Mouse (Mus musculus) kidney, embryonic 14.5 days (tissue): ENCODE measurements at regions not wholly inside any gene's neighbourhood (a gene's known extent, or its start where the extent isn't known, plus 50 kb on each side); places are given as distances from the start of the nearest gene placed in this dataset.

Experiments used
- ATAC-seq: fragments of 200-750 bp; cut with Nextera tagmentation; 2 replicates; pipeline ENCODE4 v1.8.0; 2017; ENCODE audit warnings: moderate number of reproducible peaks, mild to moderate bottlenecking, moderate TSS enrichment, moderate library complexity; ENCODE audit not compliant: low FRiP score, low TSS enrichment
- H3K27ac ChIP-seq: fragments of 300-500 bp; sonication (generic); 2 replicates; pipeline ENCODE4 v1.5.1; 2014; ENCODE audit warnings: low read depth, mild to moderate bottlenecking, low read length, moderate library complexity, mixed read lengths
- H3K27me3 ChIP-seq: fragments of 300-500 bp; sonication (generic); 2 replicates; pipeline ENCODE4 v1.6.1; 2014; ENCODE audit warnings: mild to moderate bottlenecking, low read length; ENCODE audit not compliant: control insufficient read depth, insufficient read depth
- H3K36me3 ChIP-seq: fragments of 300-500 bp; sonication (generic); 2 replicates; pipeline ENCODE4 v1.6.1; 2014; ENCODE audit warnings: low read length, mixed read lengths; ENCODE audit not compliant: control insufficient read depth, insufficient read depth
- H3K4me1 ChIP-seq: fragments of 300-500 bp; sonication (generic); 2 replicates; pipeline ENCODE4 v1.6.1; 2014; ENCODE audit warnings: low read length, mixed read lengths; ENCODE audit not compliant: control insufficient read depth, insufficient read depth
- H3K4me2 ChIP-seq: fragments of 300-500 bp; sonication (generic); replicated peaks from 2 replicates; pipeline ENCODE4 v1.6.1; 2014; ENCODE audit warnings: low read depth, mild to moderate bottlenecking, low read length
- H3K4me3 ChIP-seq: fragments of 300-500 bp; sonication (generic); 2 replicates; pipeline ENCODE4 v1.5.1; 2014; ENCODE audit warnings: mild to moderate bottlenecking, low read length
- H3K9ac ChIP-seq: fragments of 300-500 bp; sonication (generic); 2 replicates; pipeline ENCODE4 v1.6.1; 2014; ENCODE audit warnings: low read depth, mild to moderate bottlenecking, low read length, moderate library complexity
- H3K9me3 ChIP-seq: fragments of 300-500 bp; sonication (generic); 2 replicates; pipeline ENCODE4 v1.6.1; 2016; ENCODE audit warnings: low read length; ENCODE audit not compliant: control insufficient read depth
- WGBS: fragments of 180-500 bp; shearing (Covaris S2); extraction: QIAGEN DNeasy Blood & Tissue Kit; methylation state at CpG from one replicate; pipeline ENCODE4 v1.1.7; 2014; 5-methylcytosine and 5-hydroxymethylcytosine counted together

GRCm38 (mm10) chr3:21218936-21219335 is 852.0 kb upstream of the Agtr1b start:
- WGBS: 77% methylated on average over 1 of the region's 1 CpGs
- Histone ChIP-seq H3K4me2 (no peak overlapping the region), H3K27ac (no peak overlapping the region), H3K36me3 (no peaks in the 10 kb centered on the region), H3K4me1 (no peaks in the 10 kb centered on the region), H3K4me3 (no peak overlapping the region), H3K9me3 (no peaks in the 10 kb centered on the region), H3K27me3 (no peaks in the 10 kb centered on the region), H3K9ac (no peak overlapping the region)
- no peak for ATAC-seq

- H3K4me1 ChIP-seq: no peaks in the 10 kb centered on the region
- WGBS: 91% methylated on average over 2 of the region's 2 CpGs
- H3K36me3 ChIP-seq: no peaks in the 10 kb centered on the region
- no peak overlapping the region for H3K27ac ChIP-seq
- H3K4me2 ChIP-seq: no peak overlapping the region
- no peak overlapping the region for H3K4me3 ChIP-seq
- ATAC-seq: no peak
- no peaks in the 10 kb centered on the region for H3K9me3 ChIP-seq
- H3K27me3 ChIP-seq: no peaks in the 10 kb centered on the region
- no peak overlapping the region for H3K9ac ChIP-seq
These were observed 835.3 kb upstream of the Tbl1xr1 start for GRCm38 (mm10) chr3:21241184-21241583.

GRCm38 (mm10) chr3:21256129-21256760 is 820.2 kb upstream of the Tbl1xr1 start:
- 94% methylated on average over 1 of the region's 1 CpGs for WGBS

GRCm38 (mm10) chr3:21263317-21263716 is 813.1 kb upstream of the Tbl1xr1 start:
- no peaks in the 10 kb centered on the region for H3K4me1 ChIP-seq
- no peak overlapping the region for H3K4me2 ChIP-seq
- no peaks in the 10 kb centered on the region for H3K27me3 ChIP-seq
- no peaks in the 10 kb centered on the region for H3K36me3 ChIP-seq
- H3K9me3 ChIP-seq: no peaks in the 10 kb centered on the region
- no peak overlapping the region for H3K4me3 ChIP-seq
- no peak for ATAC-seq
- WGBS: 87% methylated on average over 2 of the region's 2 CpGs
- H3K27ac ChIP-seq: no peak overlapping the region
- H3K9ac ChIP-seq: no peak overlapping the region

More at GRCm38 (mm10) chr3:21256129-21256760, 820.2 kb upstream of the Tbl1xr1 start:
- Histone ChIP-seq H3K27me3 (no peaks in the 10 kb centered on the region), H3K4me2 (no peak overlapping the region), H3K4me1 (no peaks in the 10 kb centered on the region), H3K27ac (no peak overlapping the region), H3K36me3 (no peaks in the 10 kb centered on the region), H3K9ac (no peak overlapping the region), H3K4me3 (no peak overlapping the region), H3K9me3 (no peaks in the 10 kb centered on the region)
- ATAC-seq: no peak

- WGBS: 67% methylated on average over 2 of the region's 2 CpGs
- Histone ChIP-seq H3K36me3 (no peaks in the 10 kb centered on the region), H3K9ac (no peak overlapping the region), H3K4me2 (no peak overlapping the region), H3K4me1 (no peaks in the 10 kb centered on the region), H3K9me3 (no peaks in the 10 kb centered on the region), H3K27me3 (no peaks in the 10 kb centered on the region), H3K27ac (no peak overlapping the region), H3K4me3 (no peak overlapping the region)
- no peak for ATAC-seq
These were observed 811.0 kb upstream of the Tbl1xr1 start for GRCm38 (mm10) chr3:21265491-21265890.

GRCm38 (mm10) chr3:21268429-21269129 is 807.9 kb upstream of the Tbl1xr1 start:
- H3K9me3 ChIP-seq: no peaks in the 10 kb centered on the region
- no peak overlapping the region for H3K4me3 ChIP-seq
- H3K9ac ChIP-seq: no peak overlapping the region
- no peak overlapping the region for H3K4me2 ChIP-seq
- peak; percentile 75; the same call in 1 of the 2 replicates for ATAC-seq
- H3K36me3 ChIP-seq: no peaks in the 10 kb centered on the region
- no peaks in the 10 kb centered on the region for H3K4me1 ChIP-seq
- WGBS: 32% methylated on average over 7 of the region's 7 CpGs
- no peaks in the 10 kb centered on the region for H3K27me3 ChIP-seq
- H3K27ac ChIP-seq: no peak overlapping the region

GRCm38 (mm10) chr3:21269130-21269440 is 807.4 kb upstream of the Tbl1xr1 start:
- Histone ChIP-seq H3K9me3 (no peaks in the 10 kb centered on the region), H3K9ac (no peak overlapping the region), H3K4me3 (no peak overlapping the region), H3K4me2 (no peak overlapping the region), H3K4me1 (no peaks in the 10 kb centered on the region), H3K27me3 (no peaks in the 10 kb centered on the region), H3K36me3 (no peaks in the 10 kb centered on the region), H3K27ac (no peak overlapping the region)
- WGBS: 59% methylated on average over 2 of the region's 2 CpGs
- no peak for ATAC-seq

- Histone ChIP-seq H3K36me3 (no peaks in the 10 kb centered on the region), H3K9me3 (no peaks in the 10 kb centered on the region), H3K4me2 (no peak overlapping the region), H3K9ac (no peak overlapping the region), H3K27ac (no peak overlapping the region), H3K27me3 (no peaks in the 10 kb centered on the region), H3K4me3 (no peak overlapping the region), H3K4me1 (no peaks in the 10 kb centered on the region)
- no peak for ATAC-seq
- WGBS: 96% methylated on average over 3 of the region's 3 CpGs
These were observed 805.7 kb upstream of the Tbl1xr1 start for GRCm38 (mm10) chr3:21270788-21271187.

GRCm38 (mm10) chr3:21272219-21272618 is 804.2 kb upstream of the Tbl1xr1 start:
- Histone ChIP-seq H3K9me3 (no peaks in the 10 kb centered on the region), H3K9ac (no peak overlapping the region), H3K36me3 (no peaks in the 10 kb centered on the region), H3K4me3 (no peak overlapping the region), H3K4me1 (no peaks in the 10 kb centered on the region), H3K27me3 (no peaks in the 10 kb centered on the region), H3K27ac (no peak overlapping the region), H3K4me2 (no peak overlapping the region)
- 86% methylated on average over 4 of the region's 4 CpGs for WGBS
- no peak for ATAC-seq
